Mouse (Mus musculus): Measurements from ENCODE around the gene H2-D1.

H2-D1 gene

DNA sequence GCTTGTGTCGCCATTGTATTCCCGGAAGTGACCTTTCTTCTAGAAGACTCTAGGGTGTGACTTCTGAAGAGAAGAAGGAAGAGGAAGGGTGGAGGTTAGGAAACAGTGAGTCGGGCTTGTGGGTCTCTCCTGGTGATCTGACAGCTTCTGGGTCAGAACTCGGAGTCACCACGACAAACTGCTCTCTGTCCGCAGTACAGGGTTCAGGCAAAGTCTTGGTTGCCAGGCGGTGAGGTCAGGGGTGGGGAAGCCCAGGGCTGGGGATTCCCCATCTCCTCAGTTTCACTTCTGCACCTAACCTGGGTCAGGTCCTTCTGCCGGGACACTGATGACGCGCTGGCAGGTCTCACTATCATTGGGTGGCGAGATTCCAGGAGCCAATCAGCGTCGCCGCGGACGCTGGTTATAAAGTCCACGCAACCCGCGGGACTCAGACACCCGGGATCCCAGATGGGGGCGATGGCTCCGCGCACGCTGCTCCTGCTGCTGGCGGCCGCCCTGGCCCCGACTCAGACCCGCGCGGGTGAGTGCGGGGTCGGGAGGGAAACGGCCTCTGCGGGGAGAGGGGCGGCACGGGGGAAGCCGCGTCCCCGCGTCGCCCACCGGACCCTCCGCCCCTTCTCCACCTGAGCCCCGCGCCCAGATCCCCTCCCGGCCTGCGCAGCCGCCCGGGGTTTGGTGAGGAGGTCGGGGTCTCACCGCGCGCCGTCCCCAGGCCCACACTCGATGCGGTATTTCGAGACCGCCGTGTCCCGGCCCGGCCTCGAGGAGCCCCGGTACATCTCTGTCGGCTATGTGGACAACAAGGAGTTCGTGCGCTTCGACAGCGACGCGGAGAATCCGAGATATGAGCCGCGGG, at the start of gene H2-D1:
Gene H2-D1 (plus strand): TSS at position 67 of the 859 bp plus-strand sequence.
- in situ Hi-C loops (cut with MboI, MseI): loop anchor here (10.0 kb wide), 1 partner anchor 62 kb away; the partner anchor contains the start of gene H2-Q1

DNA sequence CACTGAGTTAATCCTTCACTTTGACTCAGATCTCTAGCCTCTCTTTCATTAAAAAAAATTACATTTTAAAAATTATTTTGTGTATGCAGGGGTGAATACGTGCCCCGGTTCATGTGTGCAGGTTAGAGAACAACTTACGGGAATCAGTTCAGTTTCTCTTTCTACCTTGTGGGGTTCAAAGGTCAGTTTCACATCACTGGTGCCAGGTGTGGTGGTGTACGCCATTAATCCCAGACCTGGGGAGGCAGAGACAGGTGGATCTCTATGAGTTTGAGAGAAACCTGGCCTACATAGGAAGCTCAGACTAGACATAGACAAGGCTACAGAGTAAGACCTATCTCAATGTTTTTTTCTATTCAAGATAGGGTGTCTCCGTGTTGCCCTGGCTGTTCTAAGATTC, 49.5 kb upstream of the H2-D1 start:
- in situ Hi-C loops (cut with MboI, MseI): loop anchor here (10.0 to 25.0 kb wide), 2 partner anchors 799 to 1458 kb away; partner anchors contain the start of gene H2-T24

DNA sequence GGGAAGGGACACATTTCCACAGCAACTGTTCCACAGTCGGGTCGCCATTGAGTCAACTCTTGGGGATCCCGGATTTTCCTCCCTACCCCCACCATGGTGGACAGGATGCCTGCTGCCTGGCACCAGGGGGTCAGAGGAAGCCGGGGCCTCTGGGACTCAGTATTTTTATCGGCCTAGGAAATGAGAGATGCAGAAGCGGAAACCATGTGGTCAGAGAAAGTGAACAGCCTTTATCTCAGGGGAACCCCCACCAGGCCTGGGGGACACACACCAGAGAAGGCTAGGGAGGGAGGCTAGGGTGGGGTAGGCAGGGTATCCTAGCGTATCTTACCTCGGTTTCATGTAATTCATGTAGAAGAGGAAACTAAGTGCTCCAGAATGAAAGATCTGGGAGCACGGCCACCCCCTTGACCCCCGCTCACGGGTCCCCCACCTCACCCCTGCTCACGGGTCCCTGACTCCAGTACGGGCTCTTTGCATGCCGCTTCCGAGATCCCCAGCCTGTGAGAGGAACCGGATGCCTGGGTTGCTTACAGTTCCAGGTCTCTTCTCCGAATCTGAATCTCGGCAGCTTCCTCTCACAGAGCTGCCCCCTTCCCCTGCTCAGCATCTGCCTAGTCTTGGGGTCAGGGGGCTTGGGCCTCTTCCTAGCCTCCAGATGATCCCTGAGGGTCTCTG, 43.9 kb upstream of the H2-D1 start:
- in situ Hi-C loops (cut with MboI, MseI): loop anchor here (10.0 to 25.0 kb wide), 2 partner anchors 794 to 1464 kb away; partner anchors contain the start of gene H2-T24

DNA sequence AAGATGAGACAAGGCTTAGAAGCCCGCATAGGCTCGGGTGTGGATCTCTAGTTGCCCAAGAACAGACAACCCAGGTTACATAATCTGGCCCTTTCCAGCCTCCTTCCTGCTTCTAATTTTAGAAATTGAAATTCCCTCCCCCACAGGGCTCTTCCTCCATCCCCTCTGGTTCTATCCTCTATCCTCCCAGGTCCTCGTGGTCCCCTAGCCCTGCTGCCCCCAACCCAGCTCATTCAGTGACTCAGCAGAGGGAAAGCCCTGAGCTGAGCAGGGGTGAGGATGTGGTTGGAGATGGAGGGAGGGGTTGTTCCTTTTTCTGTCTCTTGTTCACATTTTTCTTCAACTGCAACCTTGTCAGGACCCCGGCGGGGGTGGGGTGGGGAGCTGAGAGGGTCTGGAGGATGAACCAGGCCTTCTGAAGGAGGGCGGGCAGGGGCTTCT, 42.9 kb upstream of the H2-D1 start:
- in situ Hi-C loops (cut with MboI, MseI): loop anchor here (10.0 to 25.0 kb wide), 2 partner anchors 793 to 1465 kb away; partner anchors contain the start of gene H2-T24

DNA sequence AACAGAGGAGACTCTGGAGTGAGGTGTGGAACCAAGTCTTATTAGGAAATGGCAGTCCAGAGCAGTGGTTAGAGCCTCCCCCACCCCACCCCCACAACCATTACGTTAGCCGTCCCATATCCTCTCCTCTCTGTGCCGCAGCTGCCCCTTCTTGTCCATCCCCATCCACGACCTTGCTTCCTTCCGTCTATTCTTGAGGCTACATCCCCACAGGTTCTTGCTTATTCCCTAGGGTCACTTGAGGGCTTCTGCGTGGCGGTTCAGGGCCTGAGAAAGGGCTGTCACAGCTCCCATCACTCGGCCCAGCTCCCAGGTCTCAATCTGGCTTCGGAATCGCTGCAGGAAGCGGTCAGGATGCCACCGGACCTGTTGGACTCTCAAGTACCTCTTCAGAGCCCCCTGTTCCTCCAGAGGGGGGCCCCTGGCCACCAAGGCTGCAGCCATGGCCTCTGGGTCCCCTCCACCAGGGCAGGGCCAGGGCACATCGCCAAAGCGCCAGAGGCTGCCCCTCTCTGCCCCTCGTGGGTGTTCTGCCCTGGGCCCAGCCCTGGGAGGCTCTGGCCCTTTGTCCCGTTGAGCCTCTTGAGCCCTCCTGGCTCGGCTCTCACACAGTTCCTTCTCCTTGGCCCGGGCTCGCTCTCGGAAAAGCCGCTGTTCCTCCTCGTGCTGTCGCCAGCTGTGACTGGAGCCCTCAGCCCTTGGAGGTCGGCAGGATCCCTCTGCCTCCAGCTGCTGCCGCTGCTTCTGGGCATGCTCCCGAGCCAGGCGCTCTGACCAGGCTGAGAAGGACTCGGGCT, 42.2 kb upstream of the H2-D1 start, which contains the start of gene Gm16181:
Gene Gm16181 (plus strand): TSS at position 679 of the 797 bp plus-strand sequence.
- in situ Hi-C loops (cut with MboI, MseI): loop anchor here (25.0 kb wide), 1 partner anchor 792 kb away; the partner anchor contains the start of gene H2-T24

DNA sequence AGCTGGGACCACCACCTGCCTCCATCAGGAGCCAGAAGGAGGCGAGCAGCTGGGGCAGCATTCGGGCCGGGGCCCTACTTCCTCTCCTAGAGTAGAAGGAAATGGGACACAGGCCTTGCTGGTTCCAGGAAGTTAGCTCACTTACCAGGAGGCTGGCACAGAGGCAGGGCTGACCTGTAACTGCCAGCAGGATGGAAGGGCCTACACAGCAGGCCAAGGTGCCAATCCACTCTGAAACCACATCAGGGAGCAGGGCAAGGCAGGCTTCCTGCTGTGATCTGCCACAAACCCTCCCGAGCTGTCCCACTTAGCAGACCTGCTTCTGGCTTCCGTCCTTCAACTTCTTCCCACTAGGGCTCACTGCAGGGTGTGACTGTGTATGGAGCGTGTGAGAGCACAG, 40.2 kb upstream of the H2-D1 start:
- in situ Hi-C loops (cut with MboI, MseI): loop anchor here (25.0 kb wide), 1 partner anchor 790 kb away; the partner anchor contains the start of gene H2-T24

DNA sequence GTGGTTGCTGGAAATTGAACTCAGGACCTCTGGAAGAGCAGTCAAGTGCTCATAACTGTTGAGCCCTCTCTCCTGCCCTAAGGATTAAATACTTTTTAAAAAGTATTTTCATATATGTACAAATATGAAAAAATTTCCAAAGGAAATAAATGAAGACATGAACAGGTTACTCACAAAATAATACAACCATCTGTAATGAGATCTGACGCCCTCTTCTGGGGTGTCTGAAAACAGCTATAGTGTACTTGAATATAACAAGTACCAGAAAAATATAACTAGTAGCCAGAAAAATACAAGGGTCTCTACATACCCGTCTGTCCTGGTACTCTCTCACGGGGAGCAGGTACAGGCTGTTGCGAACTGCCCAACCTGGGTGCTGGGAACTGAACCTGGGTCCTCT, 37.9 kb upstream of the H2-D1 start:
- in situ Hi-C loops (cut with MboI, MseI): loop anchor here (25.0 kb wide), 1 partner anchor 788 kb away; the partner anchor contains the start of gene H2-T24

GRCm38 (mm10) chr17:35225456-35225855, 37.1 kb upstream of the H2-D1 start:
- in situ Hi-C loops (cut with MboI, MseI): no loop called here

DNA sequence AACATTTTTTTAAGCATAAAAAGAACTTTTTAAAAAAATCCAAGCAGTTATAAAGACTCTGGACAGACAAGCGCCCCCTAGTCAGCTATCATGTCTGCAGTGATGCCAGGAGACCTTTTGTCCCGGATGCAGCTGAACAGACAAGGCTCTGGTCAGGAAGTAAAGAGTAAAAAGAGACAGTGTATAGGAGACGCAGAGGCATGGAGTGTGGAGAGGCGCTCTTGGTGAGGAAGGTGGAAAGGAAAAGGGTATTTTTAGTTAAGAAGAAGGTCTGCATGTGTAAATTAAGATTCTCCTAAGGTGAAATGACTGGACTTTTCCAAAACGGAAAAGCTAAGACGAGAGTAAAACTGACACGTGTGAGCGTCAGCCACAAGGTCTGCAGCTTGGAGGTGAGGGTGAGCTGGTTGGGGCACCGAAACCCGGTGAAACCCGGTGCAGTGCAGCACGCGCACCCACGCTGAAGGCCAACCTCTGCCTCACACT, 35.9 kb upstream of the H2-D1 start:
- in situ Hi-C loops (cut with MboI, MseI): no loop called here

DNA sequence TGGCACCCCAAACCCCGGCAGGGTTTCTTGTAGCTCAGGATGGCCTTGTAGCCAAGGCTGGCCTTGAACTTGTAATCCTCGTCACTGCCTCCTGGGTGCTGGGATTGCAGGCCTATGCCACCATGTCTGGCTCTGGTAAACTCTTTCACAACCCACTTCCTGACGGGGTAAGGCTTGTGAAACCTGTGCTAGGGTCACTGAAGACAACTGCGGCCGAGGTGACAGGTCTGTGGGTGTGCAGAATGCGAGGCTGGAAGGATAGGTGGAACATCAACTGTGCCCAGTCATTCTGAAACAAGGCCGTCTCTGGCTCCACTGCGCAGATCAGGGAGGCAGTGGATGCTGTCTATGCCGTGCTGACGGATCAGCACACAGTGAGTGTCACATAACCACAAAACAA, 31.5 kb upstream of the H2-D1 start:
- in situ Hi-C loops (cut with MboI, MseI): loop anchor here (5.0 kb wide), 2 partner anchors 34 to 59 kb away; no protein-coding TSS in a partner anchor

- in situ Hi-C loops (cut with MboI, MseI): loop anchor here (5.0 kb wide), 2 partner anchors 35 to 60 kb away; no protein-coding TSS in a partner anchor
These were observed 30.5 kb upstream of the H2-D1 start for GRCm38 (mm10) chr17:35232043-35232442.

DNA sequence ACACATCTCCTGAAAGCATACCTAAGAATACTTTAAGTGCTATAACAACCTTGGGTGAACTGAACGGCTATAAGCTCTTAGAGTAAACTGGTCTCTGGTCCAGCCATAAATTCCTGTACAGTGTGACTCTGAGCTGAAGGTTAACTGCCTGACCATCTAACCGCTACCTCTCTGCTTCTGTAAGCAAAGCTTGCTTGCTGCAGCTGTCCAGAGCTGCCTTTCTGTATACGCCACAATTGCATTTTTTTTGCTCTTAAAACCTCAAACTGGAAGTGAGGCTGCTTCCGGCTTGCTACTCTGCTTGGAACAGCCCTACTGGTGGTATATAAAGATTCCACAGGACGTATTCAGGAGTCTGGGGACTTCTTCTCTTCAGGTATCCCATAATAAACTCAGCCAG, 29.9 kb upstream of the H2-D1 start:
- in situ Hi-C loops (cut with MboI, MseI): loop anchor here (5.0 kb wide), 2 partner anchors 35 to 60 kb away; no protein-coding TSS in a partner anchor

DNA sequence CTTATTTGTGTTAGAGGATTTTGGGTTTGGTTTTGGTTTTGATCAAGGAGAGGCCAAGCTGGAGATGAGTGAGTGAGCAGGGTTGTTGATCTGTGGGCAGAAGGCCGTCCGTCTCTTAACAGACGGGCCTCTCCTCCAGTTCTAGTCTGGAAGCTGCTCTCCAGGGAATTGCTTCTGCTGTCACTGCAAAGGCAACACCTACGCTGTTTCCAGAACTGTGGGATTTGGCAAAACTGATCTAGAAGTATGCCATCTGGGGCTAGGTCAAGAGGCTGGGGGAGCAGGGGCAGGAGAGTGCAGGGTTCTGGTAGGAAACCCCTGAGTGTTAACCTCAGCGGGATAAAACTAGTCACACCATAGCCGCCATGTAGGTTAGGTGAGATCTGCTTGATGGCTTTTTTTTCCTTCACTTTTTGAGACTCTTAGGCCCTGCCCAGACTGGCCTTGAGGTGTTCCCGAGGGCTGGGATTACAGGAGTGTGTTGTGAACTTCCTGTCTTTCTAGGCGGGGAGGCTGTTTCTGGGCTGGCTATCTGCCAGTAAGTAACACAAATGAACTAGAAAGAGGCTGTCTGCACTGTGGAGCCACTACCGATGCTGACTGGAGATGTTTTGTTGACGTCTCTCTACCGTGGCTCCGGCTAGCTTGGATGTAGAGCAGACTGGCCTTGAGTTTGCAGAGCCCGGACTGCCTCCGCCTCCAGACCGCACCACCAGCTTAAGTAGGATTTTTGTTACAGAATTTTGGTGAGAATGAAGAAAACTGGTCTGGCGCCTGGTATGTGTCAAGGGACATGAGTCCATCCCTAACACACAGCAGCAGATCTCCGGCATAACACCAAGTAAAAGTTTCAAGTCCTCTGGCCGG, 29.2 kb upstream of the H2-D1 start, which contains the start of gene Atp6v1g2:
Gene Atp6v1g2 (plus strand): TSS at position 547 of the 867 bp plus-strand sequence.
- in situ Hi-C loops (cut with MboI, MseI): loop anchor here (5.0 kb wide), 2 partner anchors 36 to 61 kb away; no protein-coding TSS in a partner anchor

- in situ Hi-C loops (cut with MboI, MseI): loop anchor here (5.0 kb wide), 2 partner anchors 37 to 62 kb away; no protein-coding TSS in a partner anchor
These were observed 28.4 kb upstream of the H2-D1 start for GRCm38 (mm10) chr17:35234090-35234489.

GRCm38 (mm10) chr17:35234903-35235302, 27.6 kb upstream of the H2-D1 start:
- in situ Hi-C loops (cut with MboI, MseI): loop anchor here (5.0 kb wide), 2 partner anchors 38 to 63 kb away; no protein-coding TSS in a partner anchor

- in situ Hi-C loops (cut with MboI, MseI): no loop called here
These were observed 26.7 kb upstream of the H2-D1 start, which contains the start of gene Nfkbil1 for GRCm38 (mm10) chr17:35235614-35236389. Nfkbil1 (minus strand) TSS chr17:35235792.

DNA sequence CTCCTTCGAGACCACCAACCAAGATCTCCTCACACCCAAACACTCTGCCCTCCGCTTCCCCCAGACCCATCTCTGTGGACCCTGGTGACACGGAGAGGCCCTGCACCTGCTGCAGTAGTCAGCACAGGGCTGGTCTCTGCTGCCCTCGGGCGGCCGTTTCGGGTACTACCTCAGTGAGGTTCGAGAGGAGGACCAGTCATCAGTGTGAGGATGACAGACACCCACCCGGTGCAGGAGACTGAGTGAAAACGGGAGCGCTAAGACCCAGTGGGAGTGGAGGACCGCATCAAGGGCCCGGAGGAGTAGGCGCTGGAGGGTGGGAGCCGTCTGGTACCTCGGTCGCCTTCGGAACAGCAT, 26.2 kb upstream of the H2-D1 start:
- in situ Hi-C loops (cut with MboI, MseI): no loop called here

- in situ Hi-C loops (cut with MboI, MseI): no loop called here
These were observed 25.5 kb upstream of the H2-D1 start for GRCm38 (mm10) chr17:35236996-35237395.

GRCm38 (mm10) chr17:35237504-35237903, 25.0 kb upstream of the H2-D1 start:
- in situ Hi-C loops (cut with MboI, MseI): no loop called here

Measured in T-helper 2 cell (primary cell).